Mouse (Mus musculus) R1 (cell line): ENCODE measurements around the gene Timm44.

Experiments used
- DNase-seq: peaks from one replicate; pipeline ENCODE4 v3.0.0-alpha.2; 2018; ENCODE audit warnings: low read depth, low spot score

The Timm44 gene

GRCm38 (mm10) chr8:4275275-4276110, at the start of gene Timm44:
TSS of gene Timm44 (minus strand) at chr8:4275913.
- peak; percentile 98 for DNase-seq

- DNase-seq, result peak; percentile 93
Measured at GRCm38 (mm10) chr8:4324983-4325750, 49.5 kb upstream of the Timm44 start, which contains the start of the genes Ccl25 and Elavl1. TSS of gene Ccl25 (plus strand) at chr8:4325210. TSS of gene Elavl1 (minus strand) at chr8:4325413.

GRCm38 (mm10) chr8:4324525-4324924, 48.8 kb upstream of the Timm44 start:
- DNase-seq, result peak; percentile 49

GRCm38 (mm10) chr8:4323917-4324316, 48.2 kb upstream of the Timm44 start:
- DNase-seq, result no peak

GRCm38 (mm10) chr8:4322470-4322869, 46.8 kb upstream of the Timm44 start:
- DNase-seq, result peak; percentile 94

- DNase-seq, result no peak
Measured at GRCm38 (mm10) chr8:4321031-4321430, 45.3 kb upstream of the Timm44 start.

- no peak for DNase-seq
Measured at GRCm38 (mm10) chr8:4320404-4320803, 44.7 kb upstream of the Timm44 start.

- DNase-seq, result no peak
Measured at GRCm38 (mm10) chr8:4319573-4319872, 43.8 kb upstream of the Timm44 start.

GRCm38 (mm10) chr8:4318796-4319572, 43.3 kb upstream of the Timm44 start:
- DNase-seq, result no peak

- DNase-seq, result no peak
Measured at GRCm38 (mm10) chr8:4318124-4318523, 42.4 kb upstream of the Timm44 start.

GRCm38 (mm10) chr8:4314852-4315251, 39.1 kb upstream of the Timm44 start:
- no peak for DNase-seq

- DNase-seq, result no peak
Measured at GRCm38 (mm10) chr8:4313254-4314124, 37.8 kb upstream of the Timm44 start.

- no peak for DNase-seq
Measured at GRCm38 (mm10) chr8:4312104-4312503, 36.4 kb upstream of the Timm44 start.

- DNase-seq, result no peak
Measured at GRCm38 (mm10) chr8:4305838-4306237, 30.1 kb upstream of the Timm44 start.

GRCm38 (mm10) chr8:4304124-4304547, 28.4 kb upstream of the Timm44 start:
- DNase-seq, result no peak

- no peak for DNase-seq
Measured at GRCm38 (mm10) chr8:4297822-4298221, 22.1 kb upstream of the Timm44 start.

GRCm38 (mm10) chr8:4292738-4293137, 17.0 kb upstream of the Timm44 start:
- no peak for DNase-seq

- DNase-seq, result no peak
Measured at GRCm38 (mm10) chr8:4276111-4276465, 375 bp upstream of the Timm44 start.

- no peak for DNase-seq
Measured at GRCm38 (mm10) chr8:4269609-4270008, 6.1 kb downstream of the Timm44 start.

- DNase-seq, result peak; percentile 62
Measured at GRCm38 (mm10) chr8:4267627-4268026, 8.1 kb downstream of the Timm44 start.
